Mouse (Mus musculus) testis, adult 2 months (tissue): ENCODE measurements around the gene Shisa7. TPM values are rescaled to one million over a fixed set of nuclear protein-coding genes. Genes with fewer than 3 reads are reported as not detected.
"Not testable (repeated sequence)": the region's sequence is repeated elsewhere in the genome, so short reads cannot be mapped to it uniquely, and the experiment has no call there.

Experiments used
- H3K27ac ChIP-seq: fragments of 200-500 bp; 2 replicates; pipeline ENCODE4 v1.5.1; 2012; ENCODE audit warnings: low read depth, low read length; ENCODE audit not compliant: control insufficient read depth, insufficient read depth
- H3K27me3 ChIP-seq: fragments of 200-500 bp; 2 replicates; pipeline ENCODE4 v1.6.1; 2012; ENCODE audit warnings: mild to moderate bottlenecking, low read length, moderate library complexity; ENCODE audit not compliant: control insufficient read depth, insufficient read depth
- H3K36me3 ChIP-seq: fragments of 200-500 bp; 2 replicates; pipeline ENCODE4 v1.6.1; 2012; ENCODE audit warnings: mild to moderate bottlenecking, low read length; ENCODE audit not compliant: control insufficient read depth, insufficient read depth
- H3K4me1 ChIP-seq: fragments of 200-500 bp; 2 replicates; pipeline ENCODE4 v1.6.1; 2012; ENCODE audit warnings: low read length; ENCODE audit not compliant: control insufficient read depth, insufficient read depth
- H3K4me3 ChIP-seq: fragments of 200-500 bp; 2 replicates; pipeline ENCODE4 v1.5.1; 2012; ENCODE audit warnings: low read depth, mild to moderate bottlenecking, low read length, moderate library complexity, mixed read lengths; ENCODE audit not compliant: control insufficient read depth
- CTCF ChIP-seq: fragments of 200-500 bp; IDR thresholded peaks from 2 replicates; pipeline ENCODE4 v1.5.1; 2012; ENCODE audit warnings: low read depth, mild to moderate bottlenecking, inconsistent platforms, low read length, moderate library complexity; ENCODE audit not compliant: control insufficient read depth, insufficient read depth, insufficient replicate concordance
- POLR2A ChIP-seq: fragments of 200-500 bp; IDR thresholded peaks from 2 replicates; pipeline ENCODE4 v1.6.1; 2012; ENCODE audit warnings: low read depth, mild to moderate bottlenecking, inconsistent platforms, low read length, moderate library complexity; ENCODE audit not compliant: control insufficient read depth
- polyA plus RNA-seq: library from polyadenylated mRNA; depleted of rRNA; stranded (reverse); fragments of >200 nt; gene quantifications from 2 replicates; pipeline ENCODE4 v1.2.3, GENCODE M21; 2012

Shisa7 gene
- polyA plus RNA-seq, 1 experiment, result 24.8 TPM

GRCm38 (mm10) chr7:4822162-4822907 lies 22.2 kb downstream of the Shisa7 start:
- H3K27ac ChIP-seq, result no peak overlapping the region
- H3K4me3 ChIP-seq, result no peak overlapping the region
- no peaks in the 10 kb centered on the region for H3K4me1 ChIP-seq

GRCm38 (mm10) chr7:4821690-4822089 lies 22.8 kb downstream of the Shisa7 start:
- Histone ChIP-seq H3K4me3 (no peak overlapping the region), H3K27ac (no peak overlapping the region), H3K27me3 (no peaks in the 10 kb centered on the region), H3K4me1 (no peaks in the 10 kb centered on the region), H3K36me3 (no peaks in the 10 kb centered on the region)
- TF ChIP-seq POLR2A, result no peak
- TF ChIP-seq CTCF, result no peak

More at GRCm38 (mm10) chr7:4822162-4822907, 22.2 kb downstream of the Shisa7 start:
- H3K27me3 ChIP-seq, result no peaks in the 10 kb centered on the region
- TF ChIP-seq POLR2A (no peak), CTCF (no peak)
- H3K36me3 ChIP-seq, result no peaks in the 10 kb centered on the region

- H3K4me3 ChIP-seq, H3K27ac ChIP-seq, H3K27me3 ChIP-seq, H3K4me1 ChIP-seq, H3K36me3 ChIP-seq: not testable (repeated sequence)
Observed at GRCm38 (mm10) chr7:4820925-4821324, 23.6 kb downstream of the Shisa7 start.

GRCm38 (mm10) chr7:4816559-4816958 lies 27.9 kb downstream of the Shisa7 start:
- H3K4me3 ChIP-seq, result no peak overlapping the region
- TF ChIP-seq CTCF (no peak), POLR2A (no peak)
- no peaks in the 10 kb centered on the region for H3K27me3 ChIP-seq
- H3K4me1 ChIP-seq, result no peaks in the 10 kb centered on the region
- no peak overlapping the region for H3K27ac ChIP-seq
- peaks cover 4% of the 10 kb centered on the region for H3K36me3 ChIP-seq

GRCm38 (mm10) chr7:4813105-4813791 lies 31.2 kb downstream of the Shisa7 start:
- Histone ChIP-seq H3K36me3 (peaks cover 8% of the 10 kb centered on the region), H3K27ac (peak overlapping the region; percentile 100), H3K4me1 (peaks cover 5% of the 10 kb centered on the region), H3K27me3 (no peaks in the 10 kb centered on the region), H3K4me3 (peak overlapping the region; percentile 95)
- TF ChIP-seq POLR2A, result no peak
- no peak for TF ChIP-seq CTCF

GRCm38 (mm10) chr7:4812303-4813104 lies 32.0 kb downstream of the Shisa7 start, which contains the start of gene Ube2s:
Ube2s (minus strand) TSS chr7:4812590.
- Histone ChIP-seq H3K27me3 (no peaks in the 10 kb centered on the region), H3K4me3 (peak within 1 kb of the TSS; percentile 95), H3K36me3 (peaks cover 8% of the 10 kb centered on the region), H3K27ac (peak within 1 kb of the TSS; percentile 100), H3K4me1 (peaks cover 5% of the 10 kb centered on the region)
- peak; percentile 95 for TF ChIP-seq POLR2A
- TF ChIP-seq CTCF, result no peak

GRCm38 (mm10) chr7:4811842-4812302 lies 32.6 kb downstream of the Shisa7 start:
- H3K27me3 ChIP-seq, result no peaks in the 10 kb centered on the region
- peak overlapping the region; percentile 95 for H3K4me3 ChIP-seq
- H3K27ac ChIP-seq, result peak overlapping the region; percentile 100
- H3K4me1 ChIP-seq, result peaks cover 5% of the 10 kb centered on the region
- peaks cover 8% of the 10 kb centered on the region for H3K36me3 ChIP-seq
- no peak for TF ChIP-seq CTCF
- no peak for TF ChIP-seq POLR2A

GRCm38 (mm10) chr7:4811131-4811530 lies 33.4 kb downstream of the Shisa7 start:
- Histone ChIP-seq H3K27ac (peak overlapping the region; percentile 100), H3K4me3 (peak overlapping the region; percentile 95)
- H3K36me3 ChIP-seq, H3K27me3 ChIP-seq, H3K4me1 ChIP-seq: not testable (repeated sequence)
